Mouse (Mus musculus) C2C12 (cell line): ENCODE data around the gene Nova2. TPM values are rescaled to one million over a fixed set of nuclear protein-coding genes. Genes with fewer than 3 reads are reported as not detected.

Experiments used
- H3K27me3 ChIP-seq: one replicate; pipeline ENCODE4 v1.6.1; 2011; ENCODE audit not compliant: control insufficient read depth, insufficient read depth, insufficient read length
- H3K36me3 ChIP-seq: one replicate; pipeline ENCODE4 v1.6.1; 2011; ENCODE audit not compliant: control insufficient read depth, insufficient read depth
- H3K4me3 ChIP-seq: one replicate; pipeline ENCODE4 v1.5.1; 2011; ENCODE audit warnings: mild to moderate bottlenecking, control low read depth; ENCODE audit not compliant: poor library complexity, insufficient read depth, severe bottlenecking
- H3K79me2 ChIP-seq: one replicate; pipeline ENCODE4 v1.6.1; 2011; ENCODE audit not compliant: control insufficient read depth, insufficient read depth
- H3K79me3 ChIP-seq: one replicate; pipeline ENCODE4 v1.6.1; 2011; ENCODE audit warnings: low read depth, control low read depth
- H3ac ChIP-seq: one replicate; pipeline ENCODE3; 2011; ENCODE audit warnings: low read depth; ENCODE audit not compliant: control insufficient read depth, insufficient read length
- CEBPB ChIP-seq: IDR thresholded peaks from one replicate; pipeline ENCODE4 v1.6.1; 2011; ENCODE audit warnings: low read depth, mild to moderate bottlenecking, control low read depth, moderate library complexity
- CTCF ChIP-seq: IDR thresholded peaks from one replicate; pipeline ENCODE4 v1.5.1; 2011; ENCODE audit not compliant: control insufficient read depth, insufficient read depth, insufficient read length
- FOSL1 ChIP-seq: IDR thresholded peaks from one replicate; pipeline ENCODE4 v1.8.0; 2011; ENCODE audit warnings: mild to moderate bottlenecking, low read length; ENCODE audit not compliant: poor library complexity, insufficient read depth, severe bottlenecking
- MAX ChIP-seq: IDR thresholded peaks from one replicate; pipeline ENCODE4 v1.6.1; 2011; ENCODE audit warnings: mild to moderate bottlenecking, control low read depth
- MYOD1 ChIP-seq: IDR thresholded peaks from one replicate; pipeline ENCODE4 v1.6.1; 2011; ENCODE audit warnings: low read depth; ENCODE audit not compliant: control insufficient read depth, insufficient read length
- MYOG ChIP-seq: IDR thresholded peaks from one replicate; pipeline ENCODE4 v1.6.1; 2011; ENCODE audit not compliant: control insufficient read depth, insufficient read length; ENCODE audit errors: extremely low read depth
- USF1 ChIP-seq: IDR thresholded peaks from one replicate; pipeline ENCODE4 v1.6.1; 2011; ENCODE audit warnings: low read depth, mild to moderate bottlenecking, control low read depth, moderate library complexity
- polyA plus RNA-seq: library from polyadenylated mRNA; unstranded; fragments of >200 nt; fragmentation: generic; extraction: Trizol; gene quantifications from one replicate; pipeline ENCODE4 v1.2.1, GENCODE M21; 2012; ENCODE audit warnings: missing spikeins

Nova2 gene
- polyA plus RNA-seq, 1 experiment: 0.05 TPM

DNA sequence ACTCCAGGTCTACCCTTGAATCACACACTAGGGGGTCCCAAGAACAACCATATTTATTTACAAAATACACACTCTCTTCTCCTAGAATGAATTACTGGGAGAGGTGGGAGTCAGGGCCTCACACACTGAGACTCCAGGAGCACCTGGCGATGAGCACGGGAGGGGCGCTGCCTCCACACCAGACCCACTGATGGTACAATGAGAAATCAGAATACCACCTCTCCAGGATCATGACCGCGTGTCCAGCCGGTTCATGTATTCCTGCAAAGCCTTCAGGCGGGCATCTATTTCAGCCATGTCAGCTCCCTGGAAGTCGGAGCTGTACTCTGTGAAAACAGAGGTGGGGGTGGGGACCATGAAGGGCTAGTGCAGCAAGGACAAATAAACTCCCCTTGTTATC, 34.8 kb upstream of the Nova2 start:
- Histone ChIP-seq H3K4me3 (no peak overlapping the region), H3K36me3 (no peaks in the 10 kb centered on the region), H3K79me3 (no peaks in the 10 kb centered on the region), H3K79me2 (no peaks in the 10 kb centered on the region), H3ac (no peak overlapping the region), H3K27me3 (no peaks in the 10 kb centered on the region)
- TF ChIP-seq MAX (no peak), USF1 (no peak), MYOD1 (no peak), MYOG (no peak), FOSL1 (no peak), CTCF (no peak), CEBPB (no peak)

GRCm38 (mm10) chr7:18891872-18892599, 33.7 kb upstream of the Nova2 start:
- TF ChIP-seq MYOG (no peak), FOSL1 (no peak), MYOD1 (no peak), MAX (no peak), CEBPB (no peak), USF1 (no peak), CTCF (peak; percentile 66)
- H3ac ChIP-seq: peak overlapping the region; percentile 31
- H3K4me3 ChIP-seq: no peak overlapping the region
- H3K79me2 ChIP-seq: no peaks in the 10 kb centered on the region
- H3K79me3 ChIP-seq: no peaks in the 10 kb centered on the region
- H3K27me3 ChIP-seq: no peaks in the 10 kb centered on the region
- H3K36me3 ChIP-seq: no peaks in the 10 kb centered on the region

DNA sequence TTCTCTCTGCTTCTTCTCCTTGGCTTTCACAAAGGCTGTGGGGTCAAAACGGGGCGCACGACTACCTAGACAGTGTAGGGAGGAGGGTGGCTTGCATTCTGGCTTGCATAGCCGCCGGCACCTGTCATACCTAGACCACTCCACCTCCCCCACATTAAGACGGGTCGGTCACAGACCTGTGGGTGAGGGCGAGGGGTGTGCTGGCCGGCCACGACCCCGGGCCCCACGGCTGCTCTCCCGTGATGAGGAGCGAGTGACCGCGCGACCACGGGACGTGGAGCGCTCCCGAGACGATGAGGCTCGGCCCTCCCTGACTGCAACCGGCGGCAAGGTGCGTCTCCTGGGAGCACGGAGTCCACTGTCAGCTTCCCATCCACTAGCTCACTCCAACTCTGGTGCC, 32.7 kb upstream of the Nova2 start:
- H3K27me3 ChIP-seq: no peaks in the 10 kb centered on the region
- H3K79me3 ChIP-seq: no peaks in the 10 kb centered on the region
- no peak for TF ChIP-seq FOSL1
- no peak for TF ChIP-seq USF1
- TF ChIP-seq CTCF: no peak
- TF ChIP-seq MAX: no peak
- TF ChIP-seq CEBPB: no peak
- H3ac ChIP-seq: no peak overlapping the region
- H3K36me3 ChIP-seq: no peaks in the 10 kb centered on the region
- H3K79me2 ChIP-seq: no peaks in the 10 kb centered on the region
- no peak overlapping the region for H3K4me3 ChIP-seq

DNA sequence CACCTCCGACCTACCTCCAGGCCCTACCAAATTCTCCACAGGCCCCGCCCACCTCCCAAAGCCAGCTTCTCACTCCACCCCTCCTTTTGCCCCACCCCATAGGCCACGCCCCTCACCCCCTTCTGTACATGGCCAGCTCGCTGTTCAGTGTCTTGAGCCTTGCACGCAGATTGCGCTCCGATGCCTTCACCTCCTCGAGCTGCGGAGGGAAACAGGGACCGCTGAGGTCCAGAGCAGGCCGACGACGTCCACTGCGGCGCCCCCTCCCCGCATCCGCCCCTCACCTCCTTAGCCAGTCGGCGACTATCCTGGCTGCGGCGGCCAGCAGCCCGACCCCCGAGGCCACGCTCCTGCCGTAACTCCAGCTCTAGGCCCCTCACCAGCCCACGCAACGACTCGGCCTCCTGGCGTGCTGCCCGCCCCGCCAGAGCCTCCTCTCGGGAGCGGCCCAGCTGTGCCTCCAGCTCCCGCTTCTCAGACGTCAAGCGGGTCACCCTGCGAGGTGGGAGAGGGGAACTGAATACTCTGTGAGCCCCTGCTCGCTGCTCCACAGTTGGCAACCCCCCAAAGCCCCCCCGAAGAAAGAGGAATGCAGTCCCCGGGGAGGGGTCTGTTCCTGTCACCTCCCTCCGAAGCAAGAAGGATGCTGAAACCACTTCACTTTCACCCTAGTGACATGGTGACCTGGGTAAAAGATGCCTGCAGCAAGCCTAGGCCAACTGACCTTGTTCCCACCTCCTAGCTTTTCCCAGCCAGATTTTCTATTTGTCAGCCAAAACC, 31.8 kb upstream of the Nova2 start:
- TF ChIP-seq CTCF (no peak), MAX (no peak), MYOD1 (no peak), CEBPB (no peak), MYOG (no peak), USF1 (no peak), FOSL1 (no peak)
- Histone ChIP-seq H3K79me3 (no peaks in the 10 kb centered on the region), H3ac (no peak overlapping the region), H3K79me2 (no peaks in the 10 kb centered on the region), H3K36me3 (no peaks in the 10 kb centered on the region), H3K4me3 (no peak overlapping the region), H3K27me3 (no peaks in the 10 kb centered on the region)

DNA sequence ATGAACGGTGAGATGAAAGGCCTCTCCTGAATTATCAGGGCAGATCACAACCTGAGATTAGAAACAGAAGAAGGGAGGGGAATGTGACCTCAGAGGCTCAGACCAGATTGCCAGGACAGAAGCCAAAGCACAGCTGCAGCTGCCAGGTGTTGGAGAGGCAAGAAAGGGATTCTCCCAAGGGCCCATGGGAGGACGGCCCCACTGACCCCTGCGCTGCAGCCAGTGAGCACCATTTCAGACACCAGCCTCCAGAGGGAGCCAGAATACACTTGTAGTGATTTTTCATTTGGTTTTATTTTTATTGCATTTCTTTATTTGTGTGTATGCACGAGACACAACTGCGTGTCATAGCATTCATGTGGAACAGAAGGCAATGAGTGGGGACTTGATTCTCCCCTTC, 29.2 kb upstream of the Nova2 start:
- Histone ChIP-seq H3K79me3 (no peaks in the 10 kb centered on the region), H3ac (no peak overlapping the region), H3K4me3 (no peak overlapping the region), H3K36me3 (no peaks in the 10 kb centered on the region), H3K27me3 (no peaks in the 10 kb centered on the region), H3K79me2 (no peaks in the 10 kb centered on the region)
- TF ChIP-seq CTCF: peak; percentile 33
- TF ChIP-seq MAX: no peak

DNA sequence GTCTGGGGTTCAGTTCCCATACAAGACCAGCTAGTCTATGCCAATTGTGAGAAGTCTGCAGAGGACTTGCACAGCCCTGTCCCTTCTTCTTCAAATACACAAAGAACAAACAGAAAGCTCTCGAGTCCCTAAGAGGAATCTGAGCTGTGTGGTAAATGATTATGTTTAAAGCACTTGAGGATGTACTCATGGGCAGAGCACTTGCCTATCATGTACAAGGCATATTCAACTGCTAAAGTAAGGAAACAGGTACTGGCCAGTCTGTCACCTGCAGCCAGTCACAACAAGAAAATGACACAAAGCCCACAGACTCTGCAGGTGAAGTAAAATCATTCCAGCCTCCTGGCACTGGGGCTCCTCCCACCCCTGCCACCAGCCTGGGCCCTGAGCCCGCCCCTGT, 25.2 kb upstream of the Nova2 start:
- no peak overlapping the region for H3ac ChIP-seq
- H3K79me2 ChIP-seq: no peaks in the 10 kb centered on the region
- no peak overlapping the region for H3K4me3 ChIP-seq
- no peaks in the 10 kb centered on the region for H3K36me3 ChIP-seq
- TF ChIP-seq FOSL1: no peak
- TF ChIP-seq MYOG: no peak
- no peak for TF ChIP-seq USF1
- no peak for TF ChIP-seq MYOD1
- TF ChIP-seq CEBPB: no peak
- no peak for TF ChIP-seq MAX
- no peak for TF ChIP-seq CTCF
- H3K79me3 ChIP-seq: no peaks in the 10 kb centered on the region
- H3K27me3 ChIP-seq: no peaks in the 10 kb centered on the region
